Mouse (Mus musculus) intestine, postnatal 0 days (tissue): ENCODE results near the gene Vasn. TPM values are rescaled to one million over a fixed set of nuclear protein-coding genes. Genes with fewer than 3 reads are reported as not detected.
A peak's percentile ranks its signal among the peaks of the same experiment; 100 is the strongest.

Experiments used
- ATAC-seq: fragments of 200-750 bp; cut with Nextera tagmentation; 2 replicates; pipeline ENCODE4 v1.8.0; 2017; ENCODE audit warnings: mild to moderate bottlenecking, moderate TSS enrichment, moderate library complexity
- H3K27ac ChIP-seq: fragments of 300-500 bp; sonication (generic); 2 replicates; pipeline ENCODE4 v1.5.1; 2014; ENCODE audit warnings: mild to moderate bottlenecking, low read depth, low read length, moderate library complexity
- H3K27me3 ChIP-seq: fragments of 300-500 bp; sonication (generic); replicated peaks from 2 replicates; pipeline ENCODE4 v1.6.1; 2014; ENCODE audit warnings: low read length, mixed read lengths; ENCODE audit not compliant: control insufficient read depth, insufficient read depth
- H3K36me3 ChIP-seq: fragments of 300-500 bp; sonication (generic); 2 replicates; pipeline ENCODE4 v1.6.1; 2014; ENCODE audit warnings: mild to moderate bottlenecking, moderate library complexity; ENCODE audit not compliant: control insufficient read depth, insufficient read depth
- H3K4me1 ChIP-seq: fragments of 300-500 bp; sonication (generic); replicated peaks from 2 replicates; pipeline ENCODE4 v1.6.1; 2014; ENCODE audit warnings: antibody characterized with exemption, low read length, mixed read lengths; ENCODE audit not compliant: control insufficient read depth, insufficient read depth
- H3K4me2 ChIP-seq: fragments of 300-500 bp; sonication (generic); replicated peaks from 2 replicates; pipeline ENCODE4 v1.6.1; 2014; ENCODE audit warnings: low read depth, mild to moderate bottlenecking, moderate library complexity
- H3K4me3 ChIP-seq: fragments of 300-500 bp; sonication (generic); 2 replicates; pipeline ENCODE4 v1.5.1; 2014; ENCODE audit warnings: low read depth, low read length
- H3K9ac ChIP-seq: fragments of 300-500 bp; sonication (generic); 2 replicates; pipeline ENCODE4 v1.6.1; 2014; ENCODE audit warnings: mild to moderate bottlenecking, low read depth, low read length
- H3K9me3 ChIP-seq: fragments of 300-500 bp; sonication (generic); 2 replicates; pipeline ENCODE4 v1.6.1; 2016; ENCODE audit warnings: mixed run types; ENCODE audit not compliant: control insufficient read depth
- CTCF ChIP-seq: sonication (generic); IDR thresholded peaks from 2 replicates; pipeline ENCODE4 v1.5.1; 2016; ENCODE audit warnings: low read depth, mild to moderate bottlenecking, control low read depth, antibody characterized with exemption, moderate library complexity
- WGBS: fragments of 180-500 bp; shearing (Covaris S2); extraction: QIAGEN DNeasy Blood & Tissue Kit; methylation state at CpG from one replicate; pipeline ENCODE4 v1.1.7; 2014; 5-methylcytosine and 5-hydroxymethylcytosine counted together
- polyA plus RNA-seq: library from polyadenylated mRNA; unstranded; fragments of >200 nt; fragmentation: Nextera tagmentation; extraction: Ambion mirVana; gene quantifications from 2 replicates; pipeline ENCODE4 v1.2.1, GENCODE M21; 2015

Gene Vasn
- polyA plus RNA-seq, 1 experiment from 2014 or later = 5.0 TPM

DNA sequence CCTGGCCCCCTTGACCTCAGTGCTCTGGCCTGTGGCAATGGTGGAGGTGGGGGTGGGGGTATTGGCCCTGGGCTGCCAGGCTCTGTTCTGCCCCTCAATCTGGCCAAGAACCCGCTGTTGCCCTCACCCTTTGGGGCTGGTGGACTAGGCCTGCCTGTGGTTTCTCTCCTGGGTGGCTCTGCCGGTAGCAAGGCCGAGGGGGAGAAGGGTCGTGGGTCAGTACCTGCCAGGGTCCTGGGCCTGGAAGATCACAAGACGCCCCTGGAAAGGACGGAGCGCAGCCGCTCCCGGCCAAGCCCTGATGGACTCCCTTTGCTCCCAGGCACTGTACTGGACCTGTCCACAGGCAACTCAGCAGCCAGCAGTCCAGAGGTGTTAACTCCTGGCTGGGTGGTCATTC, 26.0 kb upstream of the Vasn start:
- no peaks in the 10 kb centered on the region for H3K27me3 ChIP-seq
- no peak overlapping the region for H3K27ac ChIP-seq
- no peak overlapping the region for H3K4me2 ChIP-seq
- no peak for ATAC-seq
- H3K4me1 ChIP-seq = 0 out of 2 replicates have a peak, but pooled peaks cover 3% of the 10 kb centered on the region
- no peak overlapping the region for H3K4me3 ChIP-seq
- H3K9ac ChIP-seq = no peak overlapping the region
- H3K9me3 ChIP-seq = no peaks in the 10 kb centered on the region
- WGBS = 92% methylated on average over 9 of the region's 9 CpGs
- peaks cover 51% of the 10 kb centered on the region for H3K36me3 ChIP-seq
- no peak for TF ChIP-seq CTCF

- Histone ChIP-seq H3K9me3 (no peaks in the 10 kb centered on the region), H3K27ac (no peak overlapping the region), H3K36me3 (peaks cover 51% of the 10 kb centered on the region), H3K4me1 (0 out of 2 replicates have a peak, but pooled peaks cover 3% of the 10 kb centered on the region), H3K4me2 (no peak overlapping the region), H3K27me3 (no peaks in the 10 kb centered on the region), H3K4me3 (no peak overlapping the region), H3K9ac (no peak overlapping the region)
- no peak for ATAC-seq
- 91% methylated on average over 3 of the region's 3 CpGs for WGBS
- no peak for TF ChIP-seq CTCF
Measured at GRCm38 (mm10) chr16:4614639-4615038, 25.1 kb upstream of the Vasn start.

DNA sequence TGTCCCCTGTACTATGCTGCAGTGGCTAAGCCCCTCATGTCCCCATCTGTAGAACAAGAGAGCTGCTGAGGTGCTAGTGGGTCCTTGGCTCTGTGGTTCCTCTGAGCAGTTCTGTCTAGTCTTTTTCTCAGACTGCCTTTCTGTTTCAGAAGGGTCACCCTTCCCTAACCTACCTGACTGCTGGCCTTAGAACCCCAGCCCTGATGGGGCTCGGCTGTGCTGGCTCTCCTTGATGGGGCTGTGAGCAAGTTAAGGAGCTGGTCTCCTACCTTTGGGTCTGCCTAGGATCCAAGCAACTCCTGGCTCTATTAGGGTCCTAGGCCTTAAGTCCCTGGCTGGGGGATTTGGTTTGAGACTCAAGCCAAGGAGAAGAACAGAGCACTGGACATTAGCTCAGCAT, 24.4 kb upstream of the Vasn start:
- WGBS = 89% methylated on average over 1 of the region's 1 CpGs
- peaks cover 48% of the 10 kb centered on the region for H3K36me3 ChIP-seq
- H3K9ac ChIP-seq = no peak overlapping the region

GRCm38 (mm10) chr16:4616829-4617228, 22.9 kb upstream of the Vasn start:
- H3K9me3 ChIP-seq = no peaks in the 10 kb centered on the region
- no peak overlapping the region for H3K9ac ChIP-seq
- TF ChIP-seq CTCF = no peak
- H3K36me3 ChIP-seq = peaks cover 39% of the 10 kb centered on the region
- no peak overlapping the region for H3K27ac ChIP-seq
- ATAC-seq = no peak
- H3K4me1 ChIP-seq = 0 out of 2 replicates have a peak, but pooled peaks cover 3% of the 10 kb centered on the region
- H3K4me2 ChIP-seq = no peak overlapping the region
- no peak overlapping the region for H3K4me3 ChIP-seq
- WGBS = 68% methylated on average over 4 of the region's 4 CpGs
- H3K27me3 ChIP-seq = no peaks in the 10 kb centered on the region

More for the DNA sequence above, 24.4 kb upstream of the Vasn start:
- no peak for ATAC-seq
- H3K4me1 ChIP-seq = 0 out of 2 replicates have a peak, but pooled peaks cover 3% of the 10 kb centered on the region
- no peaks in the 10 kb centered on the region for H3K9me3 ChIP-seq
- TF ChIP-seq CTCF = no peak
- no peak overlapping the region for H3K4me3 ChIP-seq
- no peak overlapping the region for H3K27ac ChIP-seq
- no peaks in the 10 kb centered on the region for H3K27me3 ChIP-seq
- H3K4me2 ChIP-seq = no peak overlapping the region

GRCm38 (mm10) chr16:4624074-4624473, 15.7 kb upstream of the Vasn start:
- no peak for TF ChIP-seq CTCF
- ATAC-seq = no peak
- no peaks in the 10 kb centered on the region for H3K9me3 ChIP-seq
- peak overlapping the region; percentile 79 for H3K4me2 ChIP-seq
- no peaks in the 10 kb centered on the region for H3K27me3 ChIP-seq
- peak overlapping the region; percentile 76 for H3K27ac ChIP-seq
- H3K4me1 ChIP-seq = no peaks in the 10 kb centered on the region; the same call in 1 of the 2 replicates
- peak overlapping the region; percentile 63 for H3K9ac ChIP-seq
- H3K4me3 ChIP-seq = peak overlapping the region; percentile 55
- peaks cover 28% of the 10 kb centered on the region for H3K36me3 ChIP-seq
- 13% methylated on average over 9 of the region's 9 CpGs for WGBS

DNA sequence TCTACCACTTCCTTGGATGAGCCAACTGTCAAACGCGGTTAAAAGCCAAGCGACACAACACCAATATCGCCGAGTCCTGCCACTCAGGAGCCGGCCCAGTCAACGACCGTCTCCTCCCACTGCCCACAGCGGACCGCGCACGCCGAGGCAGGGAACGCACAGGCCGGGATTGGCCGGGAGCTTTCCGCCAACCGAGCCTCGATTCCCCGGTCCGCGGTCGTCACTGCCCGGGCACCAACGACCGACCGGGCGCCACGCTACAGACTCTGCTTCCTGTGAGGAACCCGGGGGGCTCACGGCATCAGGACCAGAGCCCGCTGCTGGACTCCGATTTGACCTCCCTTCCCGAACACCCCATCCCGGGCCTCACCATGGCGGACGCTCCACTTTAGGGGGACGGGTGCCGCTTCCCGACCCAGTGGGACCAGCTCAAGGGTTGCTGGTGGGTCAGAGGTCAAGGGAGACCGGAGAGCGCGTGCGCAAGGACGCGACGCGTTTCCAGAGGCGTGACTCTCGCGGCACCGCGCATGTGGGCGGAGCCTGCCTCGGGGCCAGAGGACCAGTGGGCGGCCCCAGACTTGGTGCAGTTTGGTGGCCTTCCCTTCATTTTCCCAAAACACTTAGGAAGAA, 15.1 kb upstream of the Vasn start, which contains the start of gene Pam16:
Pam16 (minus strand) TSS at position 508 of the 630 bp plus-strand sequence.
- no peaks in the 10 kb centered on the region for H3K9me3 ChIP-seq
- ATAC-seq = peak; percentile 84
- peak within 1 kb of the TSS; percentile 55 for H3K4me3 ChIP-seq
- under 1% methylated on average over 56 of the region's 56 CpGs for whole genome bisulfite sequencing
- H3K9ac ChIP-seq = peak within 1 kb of the TSS; percentile 63
- H3K36me3 ChIP-seq = peaks cover 33% of the 10 kb centered on the region
- H3K27ac ChIP-seq = peak within 1 kb of the TSS; percentile 76
- H3K27me3 ChIP-seq = no peaks in the 10 kb centered on the region
- no peaks in the 10 kb centered on the region; the same call in 1 of the 2 replicates for H3K4me1 ChIP-seq
- TF ChIP-seq CTCF = no peak
- peak within 1 kb of the TSS; percentile 79 for H3K4me2 ChIP-seq
